ENCODE assay signal across 8 mouse cellular contexts in the genomic region with DNA sequence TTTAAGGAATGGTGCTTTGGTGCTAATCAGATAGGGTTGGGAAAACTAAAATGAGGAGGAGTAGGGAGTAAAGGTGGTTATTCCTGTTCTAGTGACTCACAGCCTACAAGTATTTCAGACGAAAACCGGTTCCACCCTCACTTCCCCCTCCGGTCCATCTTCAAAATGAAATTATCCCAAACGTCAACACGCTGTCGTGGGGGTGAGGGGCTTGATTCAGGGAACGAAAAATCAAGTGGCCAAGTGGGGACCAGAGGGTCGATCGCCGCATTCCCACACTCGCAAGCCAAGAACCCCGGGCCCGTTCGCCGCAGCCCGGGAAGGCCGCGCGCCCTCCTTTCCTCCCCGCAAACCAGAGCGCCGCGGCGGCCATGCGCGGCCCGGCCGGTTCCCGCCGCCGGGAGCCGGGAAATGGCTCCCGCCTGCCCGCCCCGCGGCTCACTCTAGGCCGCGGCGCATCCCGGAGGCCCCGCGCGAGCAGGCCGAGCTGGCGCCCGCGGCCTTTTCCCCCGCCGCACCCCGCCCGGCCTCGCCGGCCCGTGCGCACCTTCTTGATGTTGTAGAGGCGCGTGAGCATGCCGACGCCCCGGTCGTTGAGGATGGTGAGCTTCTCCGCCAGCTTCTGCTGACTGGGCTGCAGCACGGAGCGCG. TPM values are rescaled to one million over a fixed set of nuclear protein-coding genes. Genes with fewer than 3 reads are reported as not detected.
A peak's percentile ranks its signal among the peaks of the same experiment; 100 is the strongest.
DNase-seq lines count a peak whose midpoint lies in the region; ATAC-seq and TF ChIP-seq lines count a peak whose summit lies in the region.

No protein-coding gene starts in this region.

- peak overlapping the region; percentile 97 for H3K9ac ChIP-seq in hindbrain, embryonic 16.5 days (ENCODE audit: low read depth, low read length)

- peak overlapping the region; percentile 75 for H3K4me2 ChIP-seq in hindbrain, embryonic 16.5 days (ENCODE audit: low read length)

- no peaks in the 10 kb centered on the region for H3K4me1 ChIP-seq in testis, adult 2 months (ENCODE audit: control insufficient read depth, insufficient read depth, low read length)
- peaks cover 4% of the 10 kb centered on the region for H3K4me1 ChIP-seq in embryonic fibroblast, embryonic 13.5 days (ENCODE audit: control insufficient read depth, insufficient read depth, low read length)
- peaks cover 15% of the 10 kb centered on the region for H3K4me1 ChIP-seq in hindbrain, embryonic 16.5 days (ENCODE audit: control insufficient read depth, insufficient read depth, low read depth, low read length)
- peaks cover 7% of the 10 kb centered on the region for H3K4me1 ChIP-seq in lung, adult 2 months (ENCODE audit: control insufficient read depth, insufficient read depth, low read length)
- H3K4me1 ChIP-seq in olfactory bulb, adult 2 months (ENCODE audit: control insufficient read depth, insufficient read depth, low read length): peaks cover 7% of the 10 kb centered on the region

- peak overlapping the region; percentile 97 for H3K4me3 ChIP-seq in testis, adult 2 months (ENCODE audit: control insufficient read depth, low read depth, low read length)
- peak overlapping the region; percentile 68 for H3K4me3 ChIP-seq in embryonic fibroblast, embryonic 13.5 days (ENCODE audit: insufficient read depth, low read length)
- H3K4me3 ChIP-seq in hindbrain, embryonic 16.5 days (ENCODE audit: low read length): peak overlapping the region; percentile 93
- peak overlapping the region; percentile 99 for H3K4me3 ChIP-seq in lung, adult 2 months (replicated peaks; ENCODE audit: extremely low read depth, low read depth, low read length)
- peak overlapping the region; percentile 93 for H3K4me3 ChIP-seq in olfactory bulb, adult 2 months (ENCODE audit: insufficient read depth, low read depth, low read length)

- no peaks in the 10 kb centered on the region for H3K27me3 ChIP-seq in testis, adult 2 months (ENCODE audit: control insufficient read depth, insufficient read depth, low read length)
- H3K27me3 ChIP-seq in hindbrain, embryonic 16.5 days (replicated peaks; ENCODE audit: control insufficient read depth, insufficient read depth, low read length): no peaks in the 10 kb centered on the region

- peak; percentile 13; the same call in 1 of the 2 replicates for ATAC-seq in cerebellum, adult (ENCODE audit: insufficient number of reproducible peaks, low FRiP score, low TSS enrichment)
- ATAC-seq in hindbrain, embryonic 16.5 days: peak; percentile 75

- under 1% methylated on average over 50 of the region's 65 CpGs for WGBS in hindbrain, embryonic 16.5 days
- WGBS in lung, adult 2 months: under 1% methylated on average over 63 of the region's 65 CpGs
- WGBS in olfactory bulb, adult 2 months: under 1% methylated on average over 64 of the region's 65 CpGs

- DNase-seq in cerebellum, adult 8-10 months: no peak
- no peak for DNase-seq in testis, postnatal 14 days (ENCODE audit: low spot score)
- peak; percentile 59 for DNase-seq in lung, adult 2 months

- H3K9me3 ChIP-seq in hindbrain, embryonic 16.5 days (ENCODE audit: control insufficient read depth, low read length): no peaks in the 10 kb centered on the region

- TF ChIP-seq CTCF in testis, adult 2 months (IDR thresholded peaks at IDR 0.05; ENCODE audit: control insufficient read depth, insufficient read depth, insufficient replicate concordance, low read depth, low read length): no peak
- TF ChIP-seq CTCF in embryonic fibroblast, embryonic 13.5 days (IDR thresholded peaks at IDR 0.05; ENCODE audit: borderline replicate concordance, insufficient read depth, low read length): no peak
- TF ChIP-seq CTCF in lung, adult 2 months (IDR thresholded peaks at IDR 0.05; ENCODE audit: insufficient read depth, low read length): no peak
- TF ChIP-seq CTCF in olfactory bulb, adult 2 months (IDR thresholded peaks at IDR 0.05; ENCODE audit: insufficient read depth, low read depth, low read length): no peak

- peak overlapping the region; percentile 92 for H3K27ac ChIP-seq in testis, adult 2 months (ENCODE audit: control insufficient read depth, insufficient read depth, low read depth, low read length)
- peak overlapping the region; percentile 95 for H3K27ac ChIP-seq in embryonic fibroblast, embryonic 13.5 days (ENCODE audit: insufficient read depth, low read length)
- H3K27ac ChIP-seq in hindbrain, embryonic 16.5 days (ENCODE audit: low read depth, low read length): peak overlapping the region; percentile 98
- peak overlapping the region; percentile 92 for H3K27ac ChIP-seq in olfactory bulb, adult 2 months (ENCODE audit: insufficient read depth, low read depth, low read length)

- TF ChIP-seq POLR2A in testis, adult 2 months (IDR thresholded peaks at IDR 0.05; ENCODE audit: control insufficient read depth, low read depth, low read length): no peak
- 0 out of 2 replicates have a peak, but pooled peaks have one; percentile 32 for TF ChIP-seq POLR2A in embryonic fibroblast, embryonic 13.5 days (IDR thresholded peaks at IDR 0.05; ENCODE audit: low read depth, low read length)
- TF ChIP-seq POLR2A in lung, adult 2 months (IDR thresholded peaks at IDR 0.05; ENCODE audit: borderline replicate concordance, extremely low read depth, low read depth, low read length): no peak
- no peak for TF ChIP-seq POLR2A in olfactory bulb, adult 2 months (IDR thresholded peaks at IDR 0.05; ENCODE audit: insufficient read depth, low read depth, low read length)

- H3K36me3 ChIP-seq in testis, adult 2 months (ENCODE audit: control insufficient read depth, insufficient read depth, low read length): no peaks in the 10 kb centered on the region
- H3K36me3 ChIP-seq in hindbrain, embryonic 16.5 days (ENCODE audit: control insufficient read depth, insufficient read depth, low read length): no peaks in the 10 kb centered on the region

RNA-seq across cellular contexts. Expression of gene Nckap1, which starts 0.7 kb away (rescaled TPM):
- 11.3 and 15.2 TPM in 2 replicates for polyA plus RNA-seq in testis, adult 2 months (2012; rRNA removed)
- polyA plus RNA-seq in embryonic fibroblast, embryonic 13.5 days (2011; ENCODE audit: insufficient read length, low read depth, missing spikeins): 168 and 209 TPM in 2 replicates
- 63.0 and 88.0 TPM in 2 replicates for polyA plus RNA-seq in hindbrain, embryonic 16.5 days (2015; fragmentation: Nextera tagmentation; extraction: Ambion mirVana)
- polyA plus RNA-seq in lung, adult 2 months (2012; rRNA removed): 25.2 and 36.4 TPM in 2 replicates
- 68.0 and 146 TPM in 2 replicates for polyA plus RNA-seq in olfactory bulb, adult 2 months (2012; ENCODE audit: insufficient read depth, insufficient read length, low replicate concordance, missing spikeins)

RNA-seq across cellular contexts. Expression of gene Dusp19, which starts 36.4 kb away (rescaled TPM):
- polyA plus RNA-seq in testis, adult 2 months (2012; rRNA removed): 11.4 and 11.6 TPM in 2 replicates
- polyA plus RNA-seq in embryonic fibroblast, embryonic 13.5 days (2011; ENCODE audit: insufficient read length, low read depth, missing spikeins): 15.0 and 19.3 TPM in 2 replicates
- 15.4 and 15.7 TPM in 2 replicates for polyA plus RNA-seq in hindbrain, embryonic 16.5 days (2015; fragmentation: Nextera tagmentation; extraction: Ambion mirVana)
- 3.6 and 5.3 TPM in 2 replicates for polyA plus RNA-seq in lung, adult 2 months (2012; rRNA removed)
- polyA plus RNA-seq in olfactory bulb, adult 2 months (2012; ENCODE audit: insufficient read depth, insufficient read length, low replicate concordance, missing spikeins): not detected in 2 replicates

RNA-seq across cellular contexts. Expression of gene Nup35, which starts 36.6 kb away (rescaled TPM):
- 77.9 and 81.7 TPM in 2 replicates for polyA plus RNA-seq in testis, adult 2 months (2012; rRNA removed)
- polyA plus RNA-seq in embryonic fibroblast, embryonic 13.5 days (2011; ENCODE audit: insufficient read length, low read depth, missing spikeins): 31.2 and 39.1 TPM in 2 replicates
- 51.7 and 53.7 TPM in 2 replicates for polyA plus RNA-seq in hindbrain, embryonic 16.5 days (2015; fragmentation: Nextera tagmentation; extraction: Ambion mirVana)
- polyA plus RNA-seq in lung, adult 2 months (2012; rRNA removed): 14.1 and 19.5 TPM in 2 replicates
- polyA plus RNA-seq in olfactory bulb, adult 2 months (2012; ENCODE audit: insufficient read depth, insufficient read length, low replicate concordance, missing spikeins): not detected in 2 replicates

Comparison
In these comparisons a context has a peak if more than half of its experiments do, and no peak if none do; other contexts are left out.
1. RNA of gene Nup35, which starts 36.6 kb away (polyA plus RNA-seq): 77.9 to 81.7 TPM in testis, adult 2 months, 51.7 to 53.7 TPM in hindbrain, embryonic 16.5 days, 31.2 to 39.1 TPM in embryonic fibroblast, embryonic 13.5 days and 14.1 to 19.5 TPM in lung, adult 2 months; not detected in olfactory bulb, adult 2 months; every median in the first group is over 10 times any median in the second.
2. Peak in every context shown above with its lines, with median percentiles within 50 percentile points of each other: H3K27ac ChIP-seq and H3K4me3 ChIP-seq.